Mouse (Mus musculus): ENCODE results near the gene Cdc123. TPM values are rescaled to one million over a fixed set of nuclear protein-coding genes. Genes with fewer than 3 reads are reported as not detected.
"Not testable (repeated sequence)": the region's sequence is repeated elsewhere in the genome, so short reads cannot be mapped to it uniquely, and the experiment has no call there.

Gene Cdc123
- polyA plus RNA-seq, 1 experiment, result 136 TPM

DNA sequence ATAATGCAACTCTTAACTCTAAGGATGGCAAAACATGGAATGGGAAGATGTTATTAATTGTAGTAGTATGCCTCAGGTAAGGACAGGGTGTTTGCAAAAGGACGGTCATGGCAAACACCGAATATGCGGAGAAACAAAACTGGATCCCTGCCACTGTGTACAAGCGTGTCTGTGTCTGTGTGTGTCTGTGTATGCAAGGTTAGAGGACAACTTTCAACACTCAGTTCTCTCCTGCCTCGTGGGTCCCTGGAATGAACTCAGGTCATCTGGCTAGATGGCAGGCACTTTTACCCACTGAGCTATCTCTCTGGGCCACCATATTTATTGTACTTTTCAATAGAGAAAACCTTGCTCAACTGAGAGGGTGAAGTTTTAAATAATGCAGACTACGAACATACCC lies 22.5 kb downstream of the Cdc123 start:
- Histone ChIP-seq H3K27me3 (ENCODE audit: control insufficient read depth, insufficient read depth, low read length) (no peaks in the 10 kb centered on the region), H3K4me3 (replicated peaks; ENCODE audit: insufficient read depth, low read depth, low read length) (no peak overlapping the region), H3K27ac (ENCODE audit: insufficient read depth, low read length) (no peak overlapping the region), H3K4me1 (ENCODE audit: control insufficient read depth, insufficient read depth, low read length) (no peaks in the 10 kb centered on the region)
- TF ChIP-seq POLR2A (IDR thresholded peaks at IDR 0.05; ENCODE audit: borderline replicate concordance, insufficient read depth, low read length) (no peak), CTCF (IDR thresholded peaks at IDR 0.05; ENCODE audit: borderline replicate concordance, insufficient read depth, low read depth, low read length) (no peak)
- no peak for DNase-seq
- 93% methylated on average over 6 of the region's 6 CpGs for WGBS

DNA sequence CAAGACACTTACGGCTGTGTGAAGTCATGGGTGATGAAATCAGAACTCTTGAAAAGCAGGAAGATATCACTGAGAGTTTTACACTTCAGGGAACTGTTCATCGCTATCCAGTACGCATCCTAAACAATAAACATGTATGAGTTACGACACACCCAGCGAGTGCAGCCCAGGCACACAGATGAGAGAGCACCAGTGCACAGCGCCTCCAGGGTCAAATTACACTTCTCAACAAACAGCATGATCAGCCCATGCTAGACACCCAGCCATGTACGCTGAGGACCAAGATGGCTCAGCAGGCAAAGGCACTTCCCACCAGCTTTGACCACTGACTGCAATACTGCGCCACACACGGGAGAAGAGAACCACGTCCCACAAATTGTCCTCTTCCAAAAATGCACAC lies 23.7 kb downstream of the Cdc123 start:
- H3K27ac ChIP-seq (ENCODE audit: insufficient read depth, low read length), result no peak overlapping the region
- no peak overlapping the region for H3K4me3 ChIP-seq (replicated peaks; ENCODE audit: insufficient read depth, low read depth, low read length)
- TF ChIP-seq POLR2A (IDR thresholded peaks at IDR 0.05; ENCODE audit: borderline replicate concordance, insufficient read depth, low read length) (no peak), CTCF (IDR thresholded peaks at IDR 0.05; ENCODE audit: borderline replicate concordance, insufficient read depth, low read depth, low read length) (no peak)
- no peak for DNase-seq
- no peaks in the 10 kb centered on the region for H3K27me3 ChIP-seq (ENCODE audit: control insufficient read depth, insufficient read depth, low read length)
- 93% methylated on average over 10 of the region's 10 CpGs for WGBS
- no peaks in the 10 kb centered on the region for H3K4me1 ChIP-seq (ENCODE audit: control insufficient read depth, insufficient read depth, low read length)

DNA sequence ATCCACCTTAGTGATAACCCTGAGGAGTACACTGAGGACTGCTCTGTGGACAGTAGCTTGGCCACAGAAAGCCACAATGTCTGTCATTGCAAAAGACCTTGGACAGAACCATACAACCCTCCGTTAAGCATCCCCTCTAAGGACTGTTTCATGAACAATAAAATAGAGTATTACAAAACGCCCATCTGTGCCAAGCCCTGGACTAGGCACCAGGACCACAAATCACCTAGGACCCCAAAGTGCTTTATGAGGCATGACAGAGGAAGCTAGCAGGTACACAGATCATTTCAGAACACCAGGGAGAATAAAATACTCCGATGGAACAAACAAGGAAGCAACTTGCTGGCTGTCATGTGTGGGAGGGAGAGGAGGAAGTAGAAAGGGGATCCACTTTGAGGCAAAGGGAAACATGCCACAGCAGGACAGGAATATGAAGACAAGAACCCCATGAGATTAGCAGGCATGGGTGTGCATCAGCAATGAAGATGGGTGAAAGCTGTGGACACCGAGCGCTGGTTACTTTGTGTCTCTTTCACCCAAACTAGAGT lies 33.7 kb downstream of the Cdc123 start:
- Histone ChIP-seq H3K4me1 (ENCODE audit: control insufficient read depth, insufficient read depth, low read length) (no peaks in the 10 kb centered on the region), H3K4me3 (replicated peaks; ENCODE audit: insufficient read depth, low read depth, low read length) (no peak overlapping the region), H3K27ac (ENCODE audit: insufficient read depth, low read length) (no peak overlapping the region), H3K27me3 (ENCODE audit: control insufficient read depth, insufficient read depth, low read length) (no peaks in the 10 kb centered on the region)
- WGBS, result 95% methylated on average over 5 of the region's 5 CpGs
- no peak for DNase-seq
- TF ChIP-seq CTCF (IDR thresholded peaks at IDR 0.05; ENCODE audit: borderline replicate concordance, insufficient read depth, low read depth, low read length) (no peak), POLR2A (IDR thresholded peaks at IDR 0.05; ENCODE audit: borderline replicate concordance, insufficient read depth, low read length) (no peak)

DNA sequence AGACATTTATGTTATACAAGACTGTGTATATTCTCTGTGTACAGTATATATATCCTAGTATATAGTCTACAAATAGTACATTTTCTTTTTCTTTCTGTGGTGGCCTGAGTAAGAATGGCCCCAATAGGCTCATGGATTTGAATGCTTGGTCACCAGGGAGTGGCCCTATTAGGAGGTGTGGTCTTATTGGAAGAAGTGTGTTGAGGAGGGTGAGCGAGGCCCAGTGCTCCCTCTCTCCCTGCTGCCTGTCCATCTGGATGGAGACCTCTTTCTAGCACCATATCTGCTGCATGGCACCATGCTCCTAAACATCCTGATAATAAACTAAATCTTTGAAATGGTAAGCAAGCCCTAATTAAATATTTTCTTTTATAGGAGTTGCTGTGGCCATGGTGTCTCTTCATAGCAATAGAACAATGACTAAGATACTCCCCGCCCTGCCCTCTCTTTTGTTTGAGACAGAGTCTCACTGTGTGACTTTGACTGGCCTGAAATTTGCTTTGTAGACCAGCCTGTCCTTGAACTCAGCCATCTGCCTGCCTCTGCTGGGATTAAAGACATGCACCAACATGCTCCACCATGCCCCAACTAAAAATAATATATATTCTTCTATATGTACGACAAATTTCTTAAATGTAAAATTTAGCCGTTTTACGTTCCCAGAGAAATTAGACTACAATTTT lies 34.8 kb downstream of the Cdc123 start:
- 93% methylated on average over 5 of the region's 5 CpGs for WGBS
- no peaks in the 10 kb centered on the region for H3K4me1 ChIP-seq (ENCODE audit: control insufficient read depth, insufficient read depth, low read length)
- H3K27ac ChIP-seq (ENCODE audit: insufficient read depth, low read length), result no peak overlapping the region
- TF ChIP-seq POLR2A (IDR thresholded peaks at IDR 0.05; ENCODE audit: borderline replicate concordance, insufficient read depth, low read length), result no peak
- H3K27me3 ChIP-seq (ENCODE audit: control insufficient read depth, insufficient read depth, low read length), result no peaks in the 10 kb centered on the region
- no peak overlapping the region for H3K4me3 ChIP-seq (replicated peaks; ENCODE audit: insufficient read depth, low read depth, low read length)
- no peak for DNase-seq

DNA sequence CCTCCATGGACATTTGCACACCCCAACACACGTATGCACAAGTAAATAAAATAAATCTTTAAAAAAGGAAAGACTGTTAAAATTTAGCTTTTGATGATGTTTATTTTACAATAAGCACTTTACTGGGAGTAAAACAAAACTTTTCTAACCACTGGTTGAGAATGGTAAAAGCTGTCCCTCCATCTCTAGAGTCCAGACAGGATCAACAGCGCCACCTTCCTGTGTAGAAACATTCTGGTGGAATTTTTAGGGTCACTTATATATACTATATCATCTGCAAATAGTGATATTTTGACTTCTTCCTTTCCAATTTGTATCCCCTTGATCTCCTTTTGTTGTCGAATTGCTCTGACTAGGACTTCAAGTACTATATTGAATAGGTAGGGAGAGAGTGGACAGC lies 38.8 kb downstream of the Cdc123 start:
- not testable (repeated sequence) for H3K27ac ChIP-seq (ENCODE audit: insufficient read depth, low read length); H3K27me3 ChIP-seq (ENCODE audit: control insufficient read depth, insufficient read depth, low read length); H3K4me3 ChIP-seq (replicated peaks; ENCODE audit: insufficient read depth, low read depth, low read length); DNase-seq; H3K4me1 ChIP-seq (ENCODE audit: control insufficient read depth, insufficient read depth, low read length)
- WGBS, result 86% methylated on average over 3 of the region's 3 CpGs

DNA sequence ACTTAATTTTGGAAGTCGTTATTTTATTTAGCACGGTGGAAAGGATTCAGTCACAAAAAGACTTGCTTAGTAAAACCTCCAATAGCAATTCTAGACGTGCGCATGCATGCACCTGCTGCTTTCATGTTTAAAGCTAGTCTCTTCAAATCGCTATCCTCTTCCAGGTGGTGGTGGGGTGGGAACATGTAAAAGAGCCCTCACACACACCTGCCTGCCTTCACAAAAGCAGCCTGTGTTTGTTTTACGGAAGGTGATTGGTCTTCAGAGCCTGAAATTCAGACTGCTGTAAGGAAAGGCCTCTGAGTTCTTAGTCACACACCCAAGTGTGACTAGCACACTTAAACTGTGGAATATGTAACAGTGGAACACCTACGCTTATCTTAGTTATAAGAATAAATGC lies 39.7 kb downstream of the Cdc123 start:
- no peak for DNase-seq
- 96% methylated on average over 7 of the region's 7 CpGs for WGBS
- Histone ChIP-seq H3K4me1 (ENCODE audit: control insufficient read depth, insufficient read depth, low read length) (no peaks in the 10 kb centered on the region), H3K27ac (ENCODE audit: insufficient read depth, low read length) (no peak overlapping the region), H3K27me3 (ENCODE audit: control insufficient read depth, insufficient read depth, low read length) (no peaks in the 10 kb centered on the region), H3K4me3 (replicated peaks; ENCODE audit: insufficient read depth, low read depth, low read length) (no peak overlapping the region)
- TF ChIP-seq CTCF (IDR thresholded peaks at IDR 0.05; ENCODE audit: borderline replicate concordance, insufficient read depth, low read depth, low read length) (no peak), POLR2A (IDR thresholded peaks at IDR 0.05; ENCODE audit: borderline replicate concordance, insufficient read depth, low read length) (no peak)

DNA sequence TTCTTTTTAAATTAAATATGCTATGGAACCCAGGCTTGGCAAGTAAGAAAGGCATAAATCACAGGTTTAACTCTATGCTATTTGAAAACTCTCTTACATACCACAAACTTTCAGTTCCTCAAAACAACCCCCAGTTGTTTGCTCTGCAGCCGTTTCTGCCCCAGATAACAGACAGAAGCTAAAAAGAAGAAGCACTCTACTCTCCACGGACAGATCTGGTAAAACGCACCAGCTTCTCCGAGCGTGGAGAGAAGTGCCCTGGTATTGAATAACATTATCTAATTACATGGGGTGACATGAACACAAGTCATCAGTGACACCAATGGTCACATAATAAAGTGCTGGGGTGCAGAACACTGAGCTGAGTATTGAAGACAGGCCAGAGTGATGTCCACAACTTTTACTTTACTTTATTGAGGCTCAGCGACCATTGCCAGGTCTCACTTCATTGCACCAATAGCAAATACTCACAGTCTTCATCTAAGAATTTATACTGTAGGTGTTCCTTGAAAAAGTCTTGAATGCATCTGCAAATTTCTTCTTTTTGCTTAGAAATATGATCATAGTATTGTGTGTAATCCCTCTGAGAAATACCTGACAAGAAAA lies 40.4 kb downstream of the Cdc123 start:
- no peak for DNase-seq
- no peak overlapping the region for H3K4me3 ChIP-seq (replicated peaks; ENCODE audit: insufficient read depth, low read depth, low read length)
- no peaks in the 10 kb centered on the region for H3K27me3 ChIP-seq (ENCODE audit: control insufficient read depth, insufficient read depth, low read length)
- TF ChIP-seq POLR2A (IDR thresholded peaks at IDR 0.05; ENCODE audit: borderline replicate concordance, insufficient read depth, low read length), result no peak
- no peak for TF ChIP-seq CTCF (IDR thresholded peaks at IDR 0.05; ENCODE audit: borderline replicate concordance, insufficient read depth, low read depth, low read length)
- WGBS, result 90% methylated on average over 6 of the region's 6 CpGs
- H3K4me1 ChIP-seq (ENCODE audit: control insufficient read depth, insufficient read depth, low read length), result no peaks in the 10 kb centered on the region
- no peak overlapping the region for H3K27ac ChIP-seq (ENCODE audit: insufficient read depth, low read length)

DNA sequence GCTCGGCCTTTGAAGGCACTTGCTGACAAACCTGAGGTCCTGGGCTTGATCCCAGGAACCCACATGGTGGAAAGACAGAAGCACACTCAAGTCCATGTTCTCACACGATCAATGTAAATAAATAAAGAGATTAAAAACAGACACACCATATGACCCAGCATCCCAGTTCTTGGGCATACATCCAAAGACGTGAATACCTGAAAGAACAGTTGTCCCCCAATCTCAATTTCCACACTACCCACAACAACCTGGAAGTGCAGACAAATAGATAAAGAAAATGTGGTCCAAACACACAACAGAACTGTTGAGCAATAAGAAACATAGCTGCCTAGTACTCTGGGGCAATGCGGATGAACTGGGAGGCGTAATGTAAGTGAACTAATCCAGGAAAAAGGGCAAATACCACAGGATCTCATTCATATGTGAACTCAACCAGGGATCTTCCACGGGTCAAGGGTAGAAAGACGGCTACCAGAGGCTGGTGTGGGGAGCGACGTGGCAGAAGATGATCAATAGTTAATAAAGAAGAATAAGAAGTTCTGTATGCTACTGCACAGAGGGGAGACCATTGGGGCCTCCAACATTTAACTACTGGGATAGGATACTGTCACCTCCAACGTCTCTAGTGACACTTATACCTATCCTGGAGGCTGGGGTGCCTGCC lies 42.9 kb downstream of the Cdc123 start:
- TF ChIP-seq POLR2A (IDR thresholded peaks at IDR 0.05; ENCODE audit: borderline replicate concordance, insufficient read depth, low read length) (no peak), CTCF (IDR thresholded peaks at IDR 0.05; ENCODE audit: borderline replicate concordance, insufficient read depth, low read depth, low read length) (no peak)
- no peak overlapping the region for H3K27ac ChIP-seq (ENCODE audit: insufficient read depth, low read length)
- WGBS, result 94% methylated on average over 10 of the region's 10 CpGs
- H3K4me1 ChIP-seq (ENCODE audit: control insufficient read depth, insufficient read depth, low read length), result no peaks in the 10 kb centered on the region
- no peak for DNase-seq
- H3K4me3 ChIP-seq (replicated peaks; ENCODE audit: insufficient read depth, low read depth, low read length), result no peak overlapping the region
- H3K27me3 ChIP-seq (ENCODE audit: control insufficient read depth, insufficient read depth, low read length), result no peaks in the 10 kb centered on the region
